ENCODE assay signal across 9 mouse cellular contexts in the genomic region with DNA sequence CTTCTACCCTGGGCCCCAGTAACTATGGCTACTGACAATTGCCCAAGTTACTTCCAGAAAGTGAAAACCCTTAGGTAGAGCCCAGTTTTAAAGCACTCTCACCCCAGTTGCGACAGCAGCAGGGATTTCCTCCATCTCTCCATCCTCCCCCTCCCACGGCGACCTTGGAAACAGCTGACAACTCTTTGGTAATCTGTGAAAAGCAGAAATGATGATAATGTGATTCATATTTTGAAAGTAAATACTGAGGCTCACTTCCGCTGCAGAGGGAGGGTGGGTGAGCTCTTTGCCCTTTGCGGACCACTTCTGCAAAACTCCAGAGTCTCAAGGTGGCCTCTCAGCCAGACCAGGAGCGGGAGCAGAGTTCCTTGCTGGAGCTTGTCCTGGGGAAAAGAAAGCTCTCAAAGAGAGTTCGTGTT. TPM values are rescaled to one million over a fixed set of nuclear protein-coding genes. Genes with fewer than 3 reads are reported as not detected.
DNase-seq lines count a peak whose midpoint lies in the region; ATAC-seq and TF ChIP-seq lines count a peak whose summit lies in the region.
"Had no signal": no experiment of that assay in that cellular context is flagged by ENCODE, and none has a peak within 500 bp of the region (broad histone marks: within the 10 kb centered on the region; RNA-seq: fewer than 3 reads in every experiment).

No protein-coding gene starts in this region.

- peak overlapping the region; percentile 97; the same call in 1 of the 2 replicates for H3K4me2 ChIP-seq in lung, embryonic 15.5 days
- H3K4me2 ChIP-seq in stomach, postnatal 0 days (replicated peaks; ENCODE audit: low read depth), result peak overlapping the region; percentile 36; the same call in 1 of the 2 replicates
- H3K4me2 ChIP-seq: midbrain, embryonic 12.5 days had no signal

- H3K9ac ChIP-seq in lung, embryonic 15.5 days, result no peak overlapping the region
- no peak overlapping the region for H3K9ac ChIP-seq in stomach, postnatal 0 days (ENCODE audit: low read length)
- H3K9ac ChIP-seq: midbrain, embryonic 12.5 days had no signal

- TF ChIP-seq CTCF in thymus, adult 2 months (IDR thresholded peaks at IDR 0.05; ENCODE audit: borderline replicate concordance, control insufficient read depth, extremely low read depth, insufficient read depth, low read length, poor library complexity), result no peak
- TF ChIP-seq CTCF in stomach, postnatal 0 days (IDR thresholded peaks at IDR 0.05; ENCODE audit: low read depth), result no peak

- peaks cover 3% of the 10 kb centered on the region; the same call in 1 of the 2 replicates for H3K27me3 ChIP-seq in thymus, adult 2 months (ENCODE audit: control insufficient read depth, insufficient read depth, low read length)
- H3K27me3 ChIP-seq in lung, embryonic 15.5 days, result peaks cover 31% of the 10 kb centered on the region
- no peaks in the 10 kb centered on the region for H3K27me3 ChIP-seq in stomach, postnatal 0 days (ENCODE audit: control insufficient read depth, insufficient read depth, low read length)

- H3K36me3 ChIP-seq in thymus, adult 2 months (ENCODE audit: control insufficient read depth, insufficient read depth, low read length), result peaks cover 11% of the 10 kb centered on the region
- H3K36me3 ChIP-seq in lung, embryonic 15.5 days, result no peaks in the 10 kb centered on the region
- peaks cover 3% of the 10 kb centered on the region; the same call in 1 of the 2 replicates for H3K36me3 ChIP-seq in stomach, postnatal 0 days (ENCODE audit: control insufficient read depth, insufficient read depth, low read length)
- H3K36me3 ChIP-seq: midbrain, embryonic 12.5 days had no signal

- no peak for DNase-seq in thymus, adult 2 months
- no peak for DNase-seq in thymus, postnatal 4 days
- DNase-seq in stomach, postnatal 0 days (ENCODE audit: low spot score), result peak; percentile 45
- no peak for DNase-seq in layer of hippocampus, adult 11-12 months (ENCODE audit: low spot score)
- no peak for DNase-seq in right cerebral cortex, postnatal 10 days (ENCODE audit: low spot score in 2 of 2)
- no peak for DNase-seq in embryo, embryonic 10 days (ENCODE audit: low spot score)

- peak; percentile 43 for ATAC-seq in common myeloid progenitor, adult 5-6 weeks (replicated peaks; ENCODE audit: low read depth, poor library complexity, severe bottlenecking)
- no peak for ATAC-seq in lung, embryonic 15.5 days (ENCODE audit: borderline replicate concordance, extremely low read depth, low FRiP score, low TSS enrichment)
- ATAC-seq in stomach, postnatal 0 days (ENCODE audit: low FRiP score, low TSS enrichment), result no peak

- H3K4me3 ChIP-seq in thymus, adult 2 months (ENCODE audit: control insufficient read depth, insufficient read depth, low read length), result peak overlapping the region; percentile 6; the same call in 1 of the 2 replicates
- no peak overlapping the region for H3K4me3 ChIP-seq in lung, embryonic 15.5 days
- H3K4me3 ChIP-seq in stomach, postnatal 0 days (ENCODE audit: low read depth, low read length), result peak overlapping the region; percentile 12; the same call in 1 of the 2 replicates
- H3K4me3 ChIP-seq: midbrain, embryonic 12.5 days had no signal

- no peak for TF ChIP-seq EP300 in stomach, postnatal 0 days (optimal IDR thresholded peaks at IDR 0.05)

- peak overlapping the region; percentile 6; the same call in 1 of the 2 replicates for H3K27ac ChIP-seq in thymus, adult 2 months (ENCODE audit: control insufficient read depth, insufficient read depth, low read length)
- H3K27ac ChIP-seq in lung, embryonic 15.5 days, result no peak overlapping the region
- no peak overlapping the region for H3K27ac ChIP-seq in stomach, postnatal 0 days (replicated peaks)
- H3K27ac ChIP-seq: midbrain, embryonic 12.5 days had no signal

- 27% methylated on average over 7 of the region's 7 CpGs for WGBS in thymus, adult 2 months
- 50% methylated on average over 7 of the region's 7 CpGs for WGBS in lung, embryonic 15.5 days
- WGBS in stomach, postnatal 0 days, result 40% methylated on average over 7 of the region's 7 CpGs

- TF ChIP-seq POLR2A in thymus, adult 2 months (IDR thresholded peaks at IDR 0.05; ENCODE audit: control insufficient read depth, extremely low read depth, insufficient read depth, low read length, poor library complexity), result no peak

- H3K9me3 ChIP-seq in lung, embryonic 15.5 days, result no peaks in the 10 kb centered on the region
- H3K9me3 ChIP-seq in stomach, postnatal 0 days (ENCODE audit: control insufficient read depth, low read length), result no peaks in the 10 kb centered on the region
- H3K9me3 ChIP-seq: midbrain, embryonic 12.5 days had no signal

- peaks cover 46% of the 10 kb centered on the region for H3K4me1 ChIP-seq in thymus, adult 2 months (replicated peaks; ENCODE audit: control insufficient read depth, insufficient read depth, low read length)
- peaks cover 24% of the 10 kb centered on the region for H3K4me1 ChIP-seq in lung, embryonic 15.5 days
- H3K4me1 ChIP-seq in stomach, postnatal 0 days (replicated peaks; ENCODE audit: control insufficient read depth, insufficient read depth), result no peaks in the 10 kb centered on the region; the same call in 1 of the 2 replicates

RNA-seq across cellular contexts. Expression of gene Klf2, which starts 3.6 kb away (rescaled TPM):
- polyA plus RNA-seq in thymus, adult 2 months (2012; rRNA removed), result 62.1 and 86.9 TPM in 2 replicates
- 7.2 and 7.6 TPM in 2 replicates for total RNA-seq in common myeloid progenitor, adult 5-6 weeks (2017)
- polyA plus RNA-seq in lung, embryonic 15.5 days (2015; fragmentation: Nextera tagmentation; extraction: Ambion mirVana), result 13.3 and 14.0 TPM in 2 replicates
- 9.5 and 11.1 TPM in 2 replicates for polyA plus RNA-seq in stomach, postnatal 0 days (2015; fragmentation: Nextera tagmentation; extraction: Ambion mirVana)

RNA-seq across cellular contexts. Expression of gene Gm10282, which starts 17.4 kb away (rescaled TPM):
- 13.6 and 19.8 TPM in 2 replicates for polyA plus RNA-seq in thymus, adult 2 months (2012; rRNA removed)
- 51.2 and 57.6 TPM in 2 replicates for total RNA-seq in common myeloid progenitor, adult 5-6 weeks (2017)
- polyA plus RNA-seq in lung, embryonic 15.5 days (2015; fragmentation: Nextera tagmentation; extraction: Ambion mirVana), result 33.1 and 33.8 TPM in 2 replicates
- polyA plus RNA-seq in stomach, postnatal 0 days (2015; fragmentation: Nextera tagmentation; extraction: Ambion mirVana), result 9.6 and 9.9 TPM in 2 replicates
